Mouse (Mus musculus) ES-E14 (cell line): ENCODE results near the gene Inca1. TPM values are rescaled to one million over a fixed set of nuclear protein-coding genes. Genes with fewer than 3 reads are reported as not detected.

Experiments
- DNase-seq: peaks from one replicate; pipeline ENCODE4 v3.0.0-alpha.2; 2013; ENCODE audit warnings: low read depth, low spot score
- H3K27ac ChIP-seq: 2 replicates; pipeline ENCODE4 v1.5.1; 2012; ENCODE audit warnings: low read depth, mild to moderate bottlenecking, low read length, moderate library complexity, mixed read lengths; ENCODE audit not compliant: poor library complexity, insufficient read depth, severe bottlenecking
- H3K36me3 ChIP-seq: 2 replicates; pipeline ENCODE4 v1.6.1; 2012; ENCODE audit warnings: mild to moderate bottlenecking, low read length, moderate library complexity, mixed read lengths; ENCODE audit not compliant: control insufficient read depth, poor library complexity, insufficient read depth, severe bottlenecking
- H3K4me1 ChIP-seq, 2 experiments: fragments of 150-350 bp in 1 of 2; sonication (generic) in 1 of 2; 2 replicates each; pipeline ENCODE4 v1.6.1; 2012; ENCODE audit warnings: low read length in 2 of 2, mild to moderate bottlenecking in 1 of 2, mixed read lengths in 1 of 2; ENCODE audit not compliant: control insufficient read depth in 2 of 2, insufficient read depth in 2 of 2, poor library complexity in 1 of 2
- H3K4me3 ChIP-seq, 2 experiments: fragments of 150-350 bp in 1 of 2; sonication (generic) in 1 of 2; 2 replicates each; pipeline ENCODE4 v1.5.1; 2012; ENCODE audit warnings: low read length in 2 of 2, low read depth in 1 of 2, mild to moderate bottlenecking in 1 of 2, mixed read lengths in 1 of 2; ENCODE audit not compliant: insufficient read depth in 1 of 2, poor library complexity in 1 of 2, severe bottlenecking in 1 of 2
- H3K9ac ChIP-seq: 2 replicates; pipeline ENCODE4 v1.6.1; 2012; ENCODE audit warnings: low read depth, mild to moderate bottlenecking, low read length, mixed read lengths; ENCODE audit not compliant: poor library complexity, insufficient read depth, severe bottlenecking
- H3K9me3 ChIP-seq: fragments of 150-350 bp; sonication (generic); 2 replicates; pipeline ENCODE4 v1.6.1; 2012; ENCODE audit warnings: low read depth, mild to moderate bottlenecking, low read length; ENCODE audit not compliant: control insufficient read depth, insufficient read depth
- CHD2 ChIP-seq: IDR thresholded peaks from 2 replicates; pipeline ENCODE4 v1.6.1; 2014; ENCODE audit warnings: mild to moderate bottlenecking, low read depth, low read length, inconsistent platforms
- HCFC1 ChIP-seq: IDR thresholded peaks from 2 replicates; pipeline ENCODE4 v1.6.1; 2012; ENCODE audit warnings: low read length, inconsistent platforms, borderline replicate concordance; ENCODE audit not compliant: insufficient read depth
- MAFK ChIP-seq: IDR thresholded peaks from 2 replicates; pipeline ENCODE4 v1.6.1; 2014; ENCODE audit warnings: mild to moderate bottlenecking, low read depth, low read length, inconsistent platforms; ENCODE audit not compliant: insufficient read depth
- ZC3H11A ChIP-seq: IDR thresholded peaks from 2 replicates; pipeline ENCODE4 v1.6.1; 2012; ENCODE audit warnings: low read depth, mild to moderate bottlenecking, inconsistent platforms, low read length, borderline replicate concordance
- ZNF384 ChIP-seq: IDR thresholded peaks from 2 replicates; pipeline ENCODE4 v1.6.1; 2012; ENCODE audit warnings: low read depth, low read length, inconsistent platforms
- in situ Hi-C, 2 experiments: fragments of 600-800 bp; cut with MboI; formaldehyde crosslinking; loops; one replicate each; pipeline ENCODE4 v1.15.1; 2025; ENCODE audit warnings: low sequenced_read_pairs in 2 of 2, inconsistent platforms in 1 of 2; ENCODE audit not compliant: unreplicated experiment in 2 of 2
- total RNA-seq: library from RNA; depleted of rRNA; stranded (reverse); fragments of 300-350 nt; gene quantifications from 2 replicates; pipeline ENCODE4 v1.2.3, GENCODE M21; 2012

Gene Inca1
- total RNA-seq, 1 experiment = 1.2 TPM

DNA sequence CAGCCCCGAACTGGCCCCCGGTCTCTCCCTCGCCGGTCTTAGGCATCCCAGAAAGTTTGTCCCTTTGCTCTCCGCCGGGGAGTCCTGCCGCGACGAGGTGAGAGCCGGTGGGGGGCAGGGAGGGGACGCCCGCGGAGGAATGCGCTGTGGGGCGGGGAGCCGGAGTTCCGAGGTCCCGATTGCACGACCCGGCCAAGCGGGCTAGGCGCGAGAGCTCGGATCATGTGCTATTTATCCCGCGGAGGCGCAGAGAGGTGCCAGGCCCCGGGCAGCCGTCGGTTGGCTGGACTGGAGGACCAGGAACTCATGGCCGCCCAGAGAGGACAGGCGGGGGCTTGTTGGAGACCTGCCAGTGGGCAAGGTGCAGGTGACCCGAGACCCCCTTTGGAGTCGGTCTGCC lies 658 bp upstream of the Inca1 start:
- Histone ChIP-seq H3K9me3 (no peaks in the 10 kb centered on the region), H3K9ac (peak overlapping the region; percentile 89), H3K4me1 (peaks cover 0 to 13% of the 10 kb centered on the region in 2 experiments; a peak in 2 of 4 replicates), H3K4me3 (peak overlapping the region; percentile 90 to 100), H3K27ac (peak overlapping the region; percentile 59), H3K36me3 (peaks cover 16% of the 10 kb centered on the region)
- in situ Hi-C loops = no loop called here
- TF ChIP-seq HCFC1 = peak; percentile 47; the same call in 1 of the 2 replicates
- TF ChIP-seq ZNF384 = no peak
- no peak for DNase-seq

DNA sequence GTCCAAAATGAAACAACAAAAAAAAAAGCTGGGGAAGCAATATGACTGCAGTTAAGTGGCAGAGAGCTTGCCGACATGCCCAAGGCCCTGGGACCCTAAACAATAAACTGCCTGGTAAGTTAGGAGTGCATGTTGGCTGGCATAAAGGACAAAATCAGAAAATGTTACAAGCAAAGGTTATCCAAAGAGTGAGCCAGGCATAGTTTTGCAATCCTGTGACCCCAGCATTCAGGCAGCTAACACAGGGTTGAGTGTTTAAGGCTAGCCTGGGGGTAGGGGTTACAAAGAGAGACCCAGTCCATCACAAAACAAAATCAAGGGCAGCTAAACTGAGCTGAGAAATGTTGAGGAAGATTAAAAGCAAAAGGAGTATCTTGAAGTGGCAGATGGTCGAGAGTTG lies 904 bp downstream of the Inca1 start:
- no peak overlapping the region for H3K4me3 ChIP-seq
- no peak for DNase-seq
- H3K36me3 ChIP-seq = peaks cover 4% of the 10 kb centered on the region; the same call in 1 of the 2 replicates
- no peaks in the 10 kb centered on the region for H3K9me3 ChIP-seq
- TF ChIP-seq CHD2 = no peak
- no peak for TF ChIP-seq MAFK
- no peak for TF ChIP-seq HCFC1
- TF ChIP-seq ZC3H11A = no peak
- no peak for TF ChIP-seq ZNF384
- no peak overlapping the region for H3K27ac ChIP-seq
- in situ Hi-C loops = no loop called here
- peaks cover 0 to 8% of the 10 kb centered on the region in 2 experiments; a peak in 2 of 4 replicates for H3K4me1 ChIP-seq
- no peak overlapping the region for H3K9ac ChIP-seq

DNA sequence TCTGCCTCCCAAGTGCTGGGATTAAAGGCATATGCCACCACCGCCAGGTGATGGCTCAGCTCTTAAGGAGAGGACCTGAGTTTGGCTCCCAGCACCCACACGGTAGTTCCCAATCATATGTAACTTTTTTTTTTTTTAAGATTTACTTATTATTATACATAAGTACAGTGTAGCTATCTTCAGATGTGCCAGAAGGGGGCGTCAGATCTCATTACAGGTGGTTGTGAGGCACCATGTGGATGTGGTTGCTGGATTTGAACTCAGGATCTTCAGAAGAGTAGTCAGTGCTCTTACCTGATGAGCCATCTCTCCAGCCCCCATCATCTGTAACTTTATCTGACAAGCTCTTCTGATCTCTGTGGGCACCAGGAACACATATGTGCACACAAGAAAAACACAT lies 2.6 kb downstream of the Inca1 start:
- no peak for DNase-seq
- Histone ChIP-seq H3K4me1 (peaks cover 0 to 6% of the 10 kb centered on the region in 2 experiments; a peak in 2 of 4 replicates), H3K9me3 (no peaks in the 10 kb centered on the region), H3K36me3 (no peaks in the 10 kb centered on the region), H3K4me3 (no peak overlapping the region), H3K9ac (no peak overlapping the region), H3K27ac (no peak overlapping the region)
- in situ Hi-C loops = no loop called here
- TF ChIP-seq MAFK (no peak), ZC3H11A (no peak), HCFC1 (no peak), CHD2 (no peak), ZNF384 (no peak)

DNA sequence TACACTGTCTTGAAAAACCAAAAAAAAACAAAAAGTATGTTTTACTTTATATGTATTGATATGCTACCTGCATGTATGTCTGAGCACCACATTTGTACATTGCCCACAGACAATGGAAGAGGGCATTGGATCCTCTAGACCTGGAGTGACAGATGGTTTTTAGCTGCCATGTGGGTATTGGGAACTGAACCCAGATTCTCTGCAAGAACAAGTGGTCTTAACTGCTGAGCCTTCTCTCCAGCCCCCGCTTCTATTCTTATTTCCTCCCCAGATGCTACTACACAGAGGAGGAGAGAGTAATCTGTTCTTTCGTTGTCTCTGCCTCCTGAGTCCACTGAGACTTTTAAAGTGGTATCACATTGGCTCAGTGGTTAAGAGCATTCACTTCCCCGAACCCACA lies 6.5 kb downstream of the Inca1 start:
- Histone ChIP-seq H3K36me3 (no peaks in the 10 kb centered on the region), H3K4me3 (no peak overlapping the region), H3K9me3 (no peaks in the 10 kb centered on the region), H3K4me1 (no peaks in the 10 kb centered on the region), H3K27ac (no peak overlapping the region), H3K9ac (no peak overlapping the region)
- in situ Hi-C loops = no loop called here
- no peak for DNase-seq
- no peak for TF ChIP-seq ZC3H11A

DNA sequence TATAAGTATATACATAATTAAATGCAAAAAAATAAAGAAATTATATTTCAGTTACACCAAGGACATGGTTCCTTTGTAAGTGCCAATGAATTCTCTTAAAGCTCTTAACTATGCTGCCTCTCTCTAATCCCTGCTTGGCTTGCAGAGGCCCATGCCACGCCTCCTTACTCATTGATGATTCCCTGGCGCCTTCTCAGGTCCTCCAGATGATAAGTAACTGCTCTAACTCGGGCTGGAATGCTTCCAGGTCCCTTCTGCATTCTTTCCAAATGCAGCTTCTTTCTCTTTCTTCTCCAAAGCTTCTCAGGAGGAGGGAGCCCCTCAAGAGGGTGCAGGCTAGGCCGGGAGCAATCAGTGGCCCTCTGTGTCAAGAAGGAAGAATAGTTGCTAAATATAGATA lies 10.4 kb downstream of the Inca1 start:
- TF ChIP-seq MAFK (no peak), ZC3H11A (no peak), HCFC1 (no peak), CHD2 (no peak), ZNF384 (no peak)
- no peak overlapping the region for H3K9ac ChIP-seq
- in situ Hi-C loops = no loop called here
- no peak overlapping the region for H3K27ac ChIP-seq
- no peak overlapping the region for H3K4me3 ChIP-seq
- no peaks in the 10 kb centered on the region for H3K36me3 ChIP-seq
- DNase-seq = no peak
- H3K9me3 ChIP-seq = no peaks in the 10 kb centered on the region
- no peaks in the 10 kb centered on the region; a peak in 1 of 4 replicates for H3K4me1 ChIP-seq
